Mouse (Mus musculus) right cerebral cortex, postnatal 36 days (tissue): ENCODE data around the gene Gm21964.
A peak's percentile ranks its signal among the peaks of the same experiment; 100 is the strongest.

Experiments
- DNase-seq, 2 experiments: peaks; one replicate each; pipeline ENCODE4 v3.0.0; 2022; ENCODE audit warnings: low spot score in 2 of 2, mixed read lengths in 1 of 2

Gene Gm21964

GRCm38 (mm10) chr8:110100907-110101306, at the start of gene Gm21964:
Gene Gm21964 (plus strand): TSS chr8:110101207.
- DNase-seq: no peak

DNA sequence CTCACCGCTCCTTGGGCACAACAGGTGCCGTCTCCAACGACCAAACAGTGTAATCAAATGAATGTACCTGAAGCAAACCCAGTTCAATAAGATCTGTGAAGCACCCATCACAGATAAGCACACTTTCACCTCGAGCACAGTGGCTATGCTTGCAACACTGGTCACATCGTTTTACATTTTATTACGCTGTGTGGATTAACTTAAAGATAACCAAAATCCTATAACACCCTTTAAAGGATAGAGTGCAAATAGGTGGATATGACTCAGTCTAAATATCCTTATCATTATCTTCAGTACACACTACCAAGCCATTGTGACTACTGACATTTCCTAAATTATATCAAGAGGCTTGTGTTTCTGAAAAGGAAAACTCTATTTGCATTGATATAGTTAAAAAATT, 49.8 kb upstream of the Gm21964 start:
- no peak for DNase-seq

- no peak for DNase-seq
These were observed 42.8 kb upstream of the Gm21964 start for GRCm38 (mm10) chr8:110058207-110058606.

DNA sequence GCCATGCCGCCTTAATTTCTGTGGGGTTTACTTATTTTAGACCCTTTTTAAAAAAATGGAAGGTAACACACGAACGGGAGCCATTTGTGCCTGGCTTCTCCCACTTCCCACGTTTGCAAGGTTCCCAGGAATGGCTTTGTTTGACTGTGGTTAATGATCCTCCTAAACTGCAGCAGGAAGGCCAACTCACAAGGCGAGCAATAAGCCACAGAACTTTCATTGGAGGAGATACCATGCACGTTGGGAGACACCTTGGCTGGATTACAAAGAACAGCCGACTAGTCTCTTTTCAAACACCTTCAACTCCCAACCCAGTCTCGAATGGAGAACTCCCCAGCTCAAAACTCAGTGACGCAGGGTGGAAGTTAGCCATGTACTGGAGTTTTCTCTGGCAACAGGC, 36.8 kb upstream of the Gm21964 start:
- no peak for DNase-seq

DNA sequence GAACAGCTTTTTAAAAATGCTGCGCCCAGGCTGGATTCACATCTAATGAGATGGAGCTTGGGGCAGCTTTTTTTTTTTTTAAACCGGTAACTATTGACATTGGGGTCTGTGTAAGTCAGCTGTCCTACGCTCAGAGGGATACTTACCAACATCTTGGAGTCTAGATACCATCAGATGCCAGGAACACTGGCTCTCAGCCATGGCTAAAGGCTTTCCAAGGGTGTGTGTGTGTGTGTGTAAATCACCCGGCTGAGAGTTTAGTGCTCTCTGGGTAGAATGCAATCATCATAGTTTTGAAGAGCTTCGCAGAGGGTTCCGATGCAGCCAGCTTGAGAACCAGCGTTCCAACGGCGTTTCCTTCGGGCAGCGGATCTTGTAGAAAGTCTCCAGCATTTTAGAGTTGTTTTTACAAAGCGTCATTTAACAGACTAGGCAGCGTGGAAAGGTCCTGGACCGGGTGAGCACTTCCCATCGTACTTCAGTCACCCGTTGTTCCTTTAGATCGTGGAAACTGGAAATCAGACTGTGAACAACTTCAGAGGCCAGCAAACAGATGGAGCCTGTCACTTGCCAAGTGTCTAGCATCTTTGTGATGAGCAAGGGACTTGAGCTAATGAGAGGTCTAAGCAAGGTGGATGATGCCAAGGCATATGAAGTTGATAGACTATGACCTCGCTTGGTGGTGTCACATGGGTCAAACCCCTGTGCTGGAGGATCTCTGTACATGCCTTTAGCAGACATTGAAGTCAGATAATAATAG, 36.2 kb upstream of the Gm21964 start:
- DNase-seq: no peak

GRCm38 (mm10) chr8:110065676-110066075, 35.3 kb upstream of the Gm21964 start:
- DNase-seq: no peak

- no peak for DNase-seq
These were observed 31.3 kb upstream of the Gm21964 start for GRCm38 (mm10) chr8:110069706-110070105.

- peak; percentile 21 to 30 for DNase-seq
These were observed 29.4 kb upstream of the Gm21964 start for GRCm38 (mm10) chr8:110071600-110071999.

- no peak for DNase-seq
These were observed 26.5 kb upstream of the Gm21964 start for GRCm38 (mm10) chr8:110074496-110074895.

DNA sequence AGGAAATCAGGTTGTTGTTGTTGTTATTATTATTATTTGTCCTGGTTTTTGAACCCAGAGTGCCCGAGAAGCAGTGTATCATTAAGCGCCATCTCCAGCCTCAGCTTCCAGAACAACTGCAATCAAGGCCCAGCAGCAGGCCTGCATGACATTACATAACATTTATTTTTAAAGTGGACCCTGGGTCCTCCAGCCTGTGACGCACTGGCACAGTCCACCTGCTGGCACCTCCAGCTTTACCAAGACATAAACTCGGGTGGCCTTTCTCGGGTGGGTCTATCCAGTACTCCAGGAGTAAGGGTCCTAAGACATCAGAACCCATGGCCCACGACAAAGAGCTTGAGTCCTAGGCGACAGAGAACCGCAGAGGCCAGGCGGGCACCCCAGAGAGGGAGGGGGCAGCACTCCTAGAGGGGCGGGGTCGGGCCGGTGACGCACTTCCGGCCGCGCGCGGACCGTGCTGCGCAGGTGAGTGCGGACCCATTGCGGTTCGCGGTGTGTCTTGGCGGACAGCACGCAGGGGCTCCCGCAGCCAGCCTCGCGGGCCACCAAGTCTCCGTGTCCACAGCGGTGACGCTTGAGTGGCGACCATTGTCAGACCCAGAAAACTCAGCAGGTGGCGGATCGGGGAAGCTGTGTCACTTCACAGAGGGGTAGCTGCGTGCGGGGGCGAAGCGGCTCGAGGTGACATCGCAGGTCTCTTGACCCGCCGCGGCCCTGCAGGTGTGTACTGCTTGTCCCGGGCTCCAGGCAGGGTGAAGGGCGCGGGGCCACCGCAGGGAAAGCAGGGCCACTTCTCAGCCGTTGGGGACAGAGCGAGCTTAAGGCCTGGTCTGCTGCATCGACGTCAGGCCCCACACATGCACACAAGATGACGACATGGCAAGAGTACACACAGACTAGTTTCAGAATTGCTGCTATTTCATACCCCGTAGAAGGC, 21.5 kb upstream of the Gm21964 start, which contains the start of gene Zfp612:
Zfp612 (plus strand) TSS at position 465 of the 940 bp plus-strand sequence.
- DNase-seq: peak; percentile 57 to 69

GRCm38 (mm10) chr8:110082416-110083105, 18.4 kb upstream of the Gm21964 start:
- DNase-seq: no peak

DNA sequence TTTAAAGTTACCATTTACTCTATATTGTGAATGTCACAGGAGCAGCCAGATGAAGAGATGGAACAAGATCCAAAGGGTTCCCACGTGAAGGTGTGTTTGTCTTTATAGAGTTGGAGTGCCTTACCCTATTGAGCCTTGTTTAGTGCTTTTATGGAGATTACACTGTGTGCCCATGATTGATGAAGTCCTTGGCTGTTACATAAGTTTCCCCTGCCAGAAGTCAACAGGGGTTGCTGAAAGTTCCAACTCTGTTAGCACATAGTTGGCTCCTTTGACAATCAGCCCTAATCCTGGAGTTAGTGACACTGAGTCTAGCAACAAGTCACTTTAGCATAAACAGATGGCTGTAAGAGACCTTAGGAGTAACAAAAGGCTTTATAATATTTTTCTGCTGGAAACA, 9.1 kb upstream of the Gm21964 start:
- DNase-seq: no peak

DNA sequence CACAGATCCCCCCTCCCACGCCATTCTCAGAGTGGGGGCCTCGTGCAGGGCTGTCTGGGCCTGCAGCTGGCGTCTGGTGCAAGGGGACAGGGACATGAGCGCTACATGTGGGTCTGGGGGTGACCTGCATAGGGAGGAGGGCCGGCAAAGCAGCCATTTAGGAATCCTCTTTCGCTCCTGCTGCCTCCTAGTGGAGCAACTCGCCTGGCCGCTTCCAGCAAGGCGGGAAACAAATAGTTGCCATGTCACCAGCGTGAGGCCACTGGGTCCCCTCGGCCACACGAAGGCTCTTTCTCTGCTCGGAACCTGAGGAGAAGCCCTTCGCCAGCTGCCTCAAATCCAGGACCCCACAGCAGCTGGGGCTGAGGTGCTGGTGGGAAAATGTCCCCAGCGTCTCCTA, 669 bp downstream of the Gm21964 start:
- no peak for DNase-seq

DNA sequence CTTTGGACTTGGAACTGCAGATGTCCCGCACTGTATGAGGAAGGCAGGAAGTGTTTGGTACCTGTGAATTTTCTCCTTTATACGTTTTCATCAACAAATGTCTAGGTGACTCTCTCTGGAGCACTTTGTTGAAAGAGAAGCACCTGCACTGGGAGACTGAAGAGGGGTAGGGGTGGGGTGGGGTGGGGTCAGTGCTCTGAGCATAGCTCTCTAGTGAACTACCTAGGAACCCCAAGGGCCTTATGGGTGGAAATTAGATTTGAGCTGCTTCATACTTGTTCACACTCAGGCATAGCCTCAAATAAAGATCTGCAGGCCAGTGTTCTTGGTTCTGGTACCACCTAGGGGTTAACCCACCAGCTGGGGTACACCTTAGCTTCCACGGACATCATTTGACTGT, 1.6 kb downstream of the Gm21964 start, which contains the start of gene Gm17720:
Gm17720 (minus strand) TSS at position 101 of the 400 bp plus-strand sequence.
- DNase-seq: no peak

GRCm38 (mm10) chr8:110119715-110120114, 18.7 kb downstream of the Gm21964 start:
- no peak for DNase-seq

GRCm38 (mm10) chr8:110130537-110130936, 29.5 kb downstream of the Gm21964 start:
- DNase-seq: peak; percentile 66 to 74

- no peak for DNase-seq
These were observed 33.2 kb downstream of the Gm21964 start for GRCm38 (mm10) chr8:110134236-110134635.

DNA sequence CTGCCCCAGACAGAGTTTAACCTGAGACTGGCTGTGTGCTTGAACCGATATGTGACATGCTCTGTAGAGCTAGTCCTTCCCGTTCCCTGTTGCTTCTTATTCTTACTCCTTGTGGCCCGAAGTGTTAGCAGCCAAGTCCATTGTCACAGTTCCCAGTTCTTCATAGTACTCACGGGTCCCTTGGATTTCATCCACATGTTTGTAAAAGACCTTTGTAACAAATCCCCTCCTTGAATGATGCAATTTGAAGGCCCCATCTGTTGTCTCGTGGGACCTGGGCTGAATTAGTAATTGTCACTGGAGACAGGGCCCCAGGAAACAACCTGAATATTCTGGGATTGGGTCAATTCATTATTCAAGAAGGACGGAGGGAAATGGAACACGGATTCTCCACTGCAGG, 34.5 kb downstream of the Gm21964 start:
- no peak for DNase-seq

- DNase-seq: no peak
These were observed 39.1 kb downstream of the Gm21964 start for GRCm38 (mm10) chr8:110140156-110140555.

GRCm38 (mm10) chr8:110140770-110141169, 39.8 kb downstream of the Gm21964 start:
- no peak for DNase-seq

DNA sequence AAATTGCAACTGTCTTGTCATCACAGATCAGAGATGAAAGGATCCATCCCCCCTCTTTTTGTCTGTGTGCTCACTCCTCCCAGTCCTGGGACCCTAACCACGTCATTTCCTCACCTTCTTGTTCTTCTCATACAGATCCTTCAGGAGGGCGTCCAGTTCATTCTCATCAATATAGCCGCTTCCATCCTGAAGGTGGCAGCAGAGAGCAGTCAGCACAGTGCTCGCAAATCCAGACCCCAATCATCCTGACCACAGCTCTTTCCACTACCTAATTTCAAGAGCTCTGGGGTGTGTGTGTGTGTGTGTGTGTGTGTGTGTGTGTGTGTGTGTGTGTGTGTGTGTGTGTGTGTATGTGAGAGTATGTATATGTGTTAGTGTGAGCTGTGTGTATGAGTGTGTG, 44.5 kb downstream of the Gm21964 start:
- DNase-seq: peak; percentile 8 to 14

DNA sequence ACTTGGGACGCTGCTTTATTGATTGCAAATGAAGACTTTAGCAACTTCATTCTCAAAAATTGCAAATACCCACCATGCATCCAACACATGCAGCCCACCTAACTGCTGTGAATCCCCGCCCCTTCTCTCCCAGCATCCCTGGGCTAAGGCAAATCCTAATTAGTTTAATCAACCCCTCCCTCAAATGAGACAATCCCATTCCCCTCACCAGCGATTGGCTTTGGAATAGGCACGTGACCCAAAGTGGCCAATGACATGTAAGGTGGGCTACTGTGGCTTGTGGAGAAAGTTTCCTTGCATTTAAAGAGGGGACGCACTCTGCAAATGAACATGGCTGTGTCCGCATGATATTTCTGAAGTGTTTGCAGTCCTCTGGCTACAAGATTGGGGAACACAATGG, 51.9 kb downstream of the Gm21964 start:
- DNase-seq: no peak
